Mouse (Mus musculus): ENCODE data around the gene Krtap17-1.

DNA sequence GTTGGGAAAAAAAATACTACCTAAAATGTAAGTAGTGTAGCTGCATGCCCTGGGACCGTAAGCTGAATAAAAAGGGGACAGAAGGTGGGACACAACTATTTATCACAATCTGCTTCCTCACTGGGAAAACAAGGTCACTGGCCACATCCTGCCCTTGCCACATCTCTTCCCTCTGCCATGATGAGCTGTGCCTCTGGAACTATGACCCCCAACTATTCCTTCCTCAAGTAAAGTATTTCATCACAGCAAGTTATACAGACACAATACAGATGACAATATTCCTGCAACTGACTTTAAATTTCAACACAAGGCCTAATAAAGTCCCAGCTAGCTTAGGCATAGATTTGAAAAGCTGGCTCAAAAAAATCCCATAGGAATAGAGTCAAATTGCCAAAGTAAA is 25.7 kb upstream of the Krtap17-1 start:
- no peak for TF ChIP-seq CTCF (IDR thresholded peaks at IDR 0.05; ENCODE audit: low read depth, low read length)
- no peak for TF ChIP-seq POLR2A (IDR thresholded peaks at IDR 0.05; ENCODE audit: borderline replicate concordance, low read depth, low read length)

All from bone marrow macrophage, adult 2 months (primary cell).